Mouse (Mus musculus): ENCODE results near the gene Asap2. TPM values are rescaled to one million over a fixed set of nuclear protein-coding genes. Genes with fewer than 3 reads are reported as not detected.

Gene Asap2
- total RNA-seq, 2 experiments from 2014 or later: 3.0 to 4.5 TPM

DNA sequence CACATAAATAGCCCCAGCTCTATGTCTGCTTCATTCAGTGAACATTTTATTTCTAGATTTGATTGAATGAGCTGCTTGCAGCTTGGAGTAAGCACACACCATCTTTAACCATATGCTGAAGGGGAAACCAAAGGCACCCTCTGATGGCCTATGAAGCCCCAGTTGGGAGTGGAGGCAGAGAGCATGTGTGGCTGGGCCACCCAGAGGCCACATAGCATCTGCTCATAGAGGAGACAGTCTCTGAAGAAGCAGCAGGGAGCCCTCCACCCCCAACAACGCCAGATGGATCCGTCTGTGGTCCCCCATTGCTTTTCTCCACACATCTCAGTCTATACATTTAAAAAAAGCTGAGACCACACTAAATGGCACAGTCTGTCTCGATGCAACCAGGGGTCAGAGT lies 251.7 kb downstream of the Asap2 start:
- ATAC-seq (replicated peaks; ENCODE audit: low FRiP score, low TSS enrichment, poor library complexity, severe bottlenecking): no peak

DNA sequence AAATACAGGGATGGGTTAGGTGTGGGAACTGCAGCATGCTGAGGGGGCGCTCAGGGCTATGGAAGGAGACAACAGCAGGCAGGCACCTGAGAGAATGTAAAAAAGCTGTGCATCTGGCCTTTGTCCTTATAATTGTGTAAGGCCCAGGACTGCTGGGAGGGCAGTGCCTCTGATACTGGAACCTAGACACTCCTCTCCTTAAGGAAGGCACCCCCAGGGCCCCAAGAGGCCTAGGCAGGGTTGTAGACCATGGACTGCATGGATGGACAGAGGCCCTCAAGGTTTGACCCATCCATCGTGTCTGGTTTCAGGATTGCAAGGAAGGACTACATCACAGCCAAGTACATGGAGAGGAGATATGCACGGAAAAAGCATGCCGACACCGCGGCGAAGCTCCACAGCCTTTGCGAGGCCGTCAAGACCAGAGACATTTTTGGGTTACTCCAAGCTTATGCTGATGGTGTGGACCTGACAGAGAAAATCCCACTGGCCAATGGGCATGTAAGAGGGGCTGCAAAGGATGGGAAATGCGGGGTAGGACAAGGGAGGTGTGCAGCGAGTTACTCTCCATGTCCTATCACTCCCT lies 254.2 kb downstream of the Asap2 start:
- ATAC-seq (replicated peaks; ENCODE audit: low FRiP score, low TSS enrichment, poor library complexity, severe bottlenecking): no peak

DNA sequence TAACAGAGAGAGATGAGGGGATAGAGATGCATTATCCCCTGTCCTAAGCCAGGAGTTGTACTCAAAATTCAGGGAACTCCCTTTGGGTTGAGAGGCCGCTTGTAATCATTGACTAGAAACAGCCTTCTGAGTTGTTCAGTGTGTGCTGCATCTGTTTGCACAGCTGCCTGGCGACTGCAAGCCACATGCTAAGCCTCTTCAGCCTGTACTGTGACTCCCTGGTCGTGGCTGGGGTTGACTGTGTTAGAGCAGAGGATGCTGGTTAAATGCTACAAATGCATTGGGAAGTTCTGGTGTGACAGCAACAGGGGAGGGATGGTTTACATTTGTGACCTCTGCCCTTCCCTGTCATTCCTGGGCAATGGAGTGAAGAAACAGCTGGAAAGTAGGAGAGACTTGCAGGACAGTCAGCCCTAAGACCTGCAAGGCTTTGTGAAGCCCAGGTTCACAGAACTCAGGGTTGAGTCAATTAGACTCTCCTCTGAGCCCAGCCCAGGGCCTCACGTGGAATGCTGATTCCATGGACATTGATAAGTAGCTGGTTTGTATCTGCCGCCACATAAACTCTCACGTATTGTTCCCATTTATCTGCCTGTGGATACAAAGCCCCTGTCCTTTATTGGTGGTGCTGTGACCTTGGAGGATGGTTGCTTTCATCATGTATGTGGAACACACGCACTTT lies 257.6 kb downstream of the Asap2 start:
- no peak for ATAC-seq (replicated peaks; ENCODE audit: low FRiP score, low TSS enrichment, poor library complexity, severe bottlenecking)

DNA sequence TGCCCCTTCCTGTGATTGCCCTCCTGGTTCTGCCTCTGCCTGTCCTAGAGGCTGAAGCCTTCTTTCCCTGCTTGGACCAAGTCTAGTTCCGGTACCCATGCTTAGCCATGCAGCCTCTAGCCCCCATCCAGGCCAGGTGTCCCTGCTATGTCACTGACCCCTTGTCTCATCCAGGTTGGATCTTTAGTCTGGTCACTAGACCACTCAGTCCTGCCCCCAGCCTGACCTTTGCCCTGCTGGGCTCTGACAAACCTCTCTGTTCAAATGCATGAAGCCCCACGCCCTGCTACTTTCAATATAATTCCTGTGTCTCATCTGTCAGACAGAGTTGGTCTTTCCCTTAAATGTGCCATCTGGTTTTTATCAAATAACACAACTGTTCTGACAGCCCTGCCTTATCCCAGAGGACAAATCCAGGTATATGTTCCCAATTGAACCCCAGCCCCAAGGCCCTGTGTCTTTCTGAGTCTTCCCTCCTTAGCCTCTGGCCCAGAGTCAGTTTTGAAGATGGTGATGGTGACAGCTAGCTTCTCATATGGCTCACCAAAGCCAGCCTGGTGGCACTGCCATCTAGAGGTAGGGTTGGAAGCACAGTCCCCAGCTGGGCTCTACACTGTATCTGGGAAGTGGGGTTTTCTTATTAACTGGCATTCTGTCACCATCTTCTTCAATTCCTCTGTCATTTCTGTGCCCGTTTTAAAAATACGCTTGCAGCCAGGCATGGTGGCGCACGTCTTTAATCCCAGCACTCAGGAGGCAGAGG lies 270.4 kb downstream of the Asap2 start:
- peak; percentile 88 for ATAC-seq (replicated peaks; ENCODE audit: low FRiP score, low TSS enrichment, poor library complexity, severe bottlenecking)

DNA sequence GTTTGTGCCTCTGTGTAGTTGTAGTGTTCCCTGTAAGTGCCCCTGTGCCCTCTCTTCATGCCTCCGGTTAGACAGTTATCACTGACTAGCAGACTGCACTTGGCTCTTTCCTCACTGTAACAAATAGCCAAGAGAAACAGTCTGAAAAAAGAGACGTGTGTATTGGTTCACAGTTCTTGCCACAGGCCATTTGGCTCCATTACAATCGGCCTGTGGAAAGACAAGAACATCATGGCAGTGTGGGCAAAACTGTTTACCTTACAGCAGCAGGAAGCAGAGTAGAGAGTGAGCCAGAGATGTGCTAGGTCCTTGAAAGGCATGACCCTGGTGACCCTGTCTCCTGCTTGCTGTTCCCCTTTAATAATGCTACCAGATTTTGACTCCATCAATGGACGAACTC lies 271.3 kb downstream of the Asap2 start:
- no peak for ATAC-seq (replicated peaks; ENCODE audit: low FRiP score, low TSS enrichment, poor library complexity, severe bottlenecking)

DNA sequence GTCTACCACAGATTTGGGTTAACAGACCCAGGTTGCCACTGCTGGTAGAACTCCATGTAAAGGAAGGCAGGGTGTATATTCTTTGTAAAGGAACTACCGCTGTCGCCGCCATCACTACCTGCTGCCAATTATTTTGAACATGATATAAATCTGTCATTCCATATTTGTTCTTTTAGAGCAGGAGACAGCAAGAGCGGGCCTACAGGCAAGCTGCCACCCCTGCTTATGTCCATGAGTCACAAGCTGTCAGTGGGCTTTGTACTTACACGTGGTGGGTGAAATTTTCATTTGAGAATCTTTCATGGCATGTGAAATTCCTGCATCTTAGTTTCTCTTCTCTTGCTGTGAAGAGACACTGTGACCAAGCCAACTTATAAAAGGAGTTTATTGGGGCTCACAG lies 273.0 kb downstream of the Asap2 start:
- ATAC-seq (replicated peaks; ENCODE audit: low FRiP score, low TSS enrichment, poor library complexity, severe bottlenecking): no peak

DNA sequence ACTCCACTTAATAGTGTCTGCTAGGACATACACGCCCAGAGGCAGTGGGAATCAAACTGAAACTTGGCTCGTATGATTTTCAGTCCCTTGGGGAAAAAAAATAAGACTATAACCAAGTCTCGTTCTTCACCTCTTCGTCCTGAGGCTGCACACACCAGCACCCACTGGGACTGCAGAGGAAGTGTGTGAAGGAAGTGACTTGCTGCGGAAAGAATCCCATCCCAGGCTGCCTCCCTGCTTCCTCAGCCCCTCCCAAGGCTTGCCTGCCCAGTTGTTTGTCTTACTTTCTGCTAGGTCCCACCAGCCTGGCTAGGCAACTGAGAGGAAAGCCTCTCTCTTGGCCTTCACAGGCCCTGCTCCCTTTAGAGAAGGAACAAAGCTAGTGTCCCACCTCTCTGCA lies 274.0 kb downstream of the Asap2 start:
- no peak for ATAC-seq (replicated peaks; ENCODE audit: low FRiP score, low TSS enrichment, poor library complexity, severe bottlenecking)

DNA sequence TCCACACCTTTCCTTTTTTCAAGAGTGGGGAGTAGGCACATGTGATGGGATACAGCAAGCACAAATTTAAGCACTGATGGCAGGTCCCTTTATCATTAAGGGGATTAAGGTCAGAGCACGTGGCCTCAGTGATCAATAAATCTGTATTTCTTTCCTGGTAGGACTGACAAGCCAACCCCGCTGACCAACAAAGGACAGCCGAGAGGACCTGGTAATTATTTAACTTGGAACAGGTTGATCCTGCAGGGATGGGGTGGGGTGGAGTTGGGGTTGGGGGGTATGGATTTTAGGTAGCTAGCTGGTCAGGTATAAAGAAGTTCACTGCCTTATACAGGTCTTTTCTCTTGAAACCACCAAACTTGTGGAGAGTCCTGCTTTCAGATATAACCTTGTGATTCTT lies 274.7 kb downstream of the Asap2 start:
- ATAC-seq (replicated peaks; ENCODE audit: low FRiP score, low TSS enrichment, poor library complexity, severe bottlenecking): no peak

DNA sequence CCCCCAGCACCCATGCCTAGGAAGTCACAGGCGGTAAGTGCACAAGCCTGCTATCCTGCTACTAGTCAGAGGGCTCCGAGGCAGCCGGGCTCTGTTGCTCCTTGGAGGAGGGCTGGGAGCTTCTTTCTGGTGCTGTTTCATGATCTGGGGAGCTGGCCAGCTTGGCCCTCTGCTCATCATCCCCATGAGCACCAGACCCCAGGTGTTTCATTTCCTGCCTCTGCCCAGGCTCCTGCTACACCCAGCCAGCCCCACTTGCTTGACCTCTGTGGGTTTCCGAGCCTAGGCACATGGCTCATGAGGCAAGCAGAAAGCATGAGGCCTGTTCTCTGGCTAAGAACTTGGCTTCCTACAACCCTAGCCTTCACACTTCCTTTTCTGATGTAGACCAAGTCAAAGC lies 275.2 kb downstream of the Asap2 start:
- ATAC-seq (replicated peaks; ENCODE audit: low FRiP score, low TSS enrichment, poor library complexity, severe bottlenecking): no peak

DNA sequence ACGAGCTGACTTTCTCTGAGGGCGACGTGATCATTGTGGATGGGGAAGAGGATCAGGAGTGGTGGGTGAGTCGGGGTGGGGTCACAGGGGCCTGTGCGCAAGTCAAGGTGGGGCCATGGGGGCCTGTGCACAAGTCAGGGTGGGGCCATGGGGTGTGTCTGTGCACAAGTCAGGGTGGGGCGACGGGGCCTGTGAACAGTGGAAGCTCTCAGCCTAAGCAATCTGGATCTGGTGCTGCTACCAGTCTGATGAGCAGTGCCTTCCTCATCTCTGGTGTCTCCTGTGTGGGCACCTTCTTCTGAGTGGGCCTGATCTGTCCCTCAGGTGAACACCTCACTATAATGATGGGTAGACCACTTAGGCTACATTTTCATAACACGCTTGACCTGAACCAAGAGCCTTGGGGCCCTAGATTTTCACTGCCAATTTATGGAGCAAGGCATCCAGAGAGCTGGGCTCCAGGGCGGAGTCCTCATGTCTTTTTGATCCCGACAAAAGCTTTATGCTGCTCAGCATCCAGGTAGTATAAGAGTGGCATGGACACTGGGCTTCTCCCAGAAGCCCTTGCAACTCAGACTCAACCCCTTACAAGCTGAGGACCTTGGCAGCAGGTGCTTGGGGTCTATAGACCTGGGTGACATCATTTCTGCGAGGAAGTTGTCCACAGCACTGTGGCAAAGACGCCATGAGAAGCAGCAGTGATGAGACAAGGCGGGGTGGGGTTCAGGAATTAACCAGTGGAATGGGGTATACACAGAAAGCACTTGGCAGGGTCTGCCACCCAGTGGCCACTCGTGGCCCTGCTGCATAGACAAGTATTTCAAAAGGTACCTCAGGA lies 275.9 kb downstream of the Asap2 start:
- peak; percentile 83 for ATAC-seq (replicated peaks; ENCODE audit: low FRiP score, low TSS enrichment, poor library complexity, severe bottlenecking)

DNA sequence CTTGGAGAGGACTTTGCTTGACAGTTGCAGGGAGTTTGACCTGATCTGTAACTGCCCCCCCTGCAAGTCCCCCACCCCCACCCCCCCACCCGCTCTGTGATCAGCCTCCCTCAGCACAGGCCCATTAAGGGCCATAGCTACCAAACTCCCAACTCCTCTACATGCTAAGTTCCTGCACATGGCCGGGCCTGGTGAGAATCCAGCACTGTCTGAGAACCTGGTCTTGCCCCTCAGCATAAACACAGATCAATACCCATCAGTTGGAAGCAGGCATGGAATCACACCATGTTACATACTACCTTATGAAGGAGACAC lies 276.5 kb downstream of the Asap2 start:
- ATAC-seq (replicated peaks; ENCODE audit: low FRiP score, low TSS enrichment, poor library complexity, severe bottlenecking): no peak

DNA sequence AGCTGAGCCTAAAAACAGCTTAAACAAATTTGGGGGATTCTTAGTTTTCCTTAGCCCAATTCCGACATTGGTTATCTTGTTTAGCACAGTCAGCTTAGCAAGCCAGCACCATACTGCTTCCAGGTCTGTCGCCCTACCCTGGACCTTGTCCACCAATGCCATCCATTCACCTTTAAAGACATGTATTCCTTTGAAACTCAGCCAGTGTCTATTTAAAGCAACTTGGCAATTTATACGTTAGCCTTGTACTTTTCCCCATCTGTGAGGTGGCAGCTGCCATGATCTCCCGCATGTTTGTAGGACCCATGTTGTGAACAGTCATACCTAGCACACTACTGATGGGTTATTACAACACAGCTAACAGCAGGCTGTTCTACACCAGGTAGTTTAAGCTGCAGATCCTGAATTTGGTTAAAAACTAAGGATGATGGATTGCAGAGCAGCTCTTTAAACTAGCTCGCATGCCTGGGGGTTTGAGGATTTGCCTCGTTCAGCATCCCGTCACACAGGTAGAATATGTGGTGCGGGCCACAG lies 277.9 kb downstream of the Asap2 start:
- ATAC-seq (replicated peaks; ENCODE audit: low FRiP score, low TSS enrichment, poor library complexity, severe bottlenecking): no peak

DNA sequence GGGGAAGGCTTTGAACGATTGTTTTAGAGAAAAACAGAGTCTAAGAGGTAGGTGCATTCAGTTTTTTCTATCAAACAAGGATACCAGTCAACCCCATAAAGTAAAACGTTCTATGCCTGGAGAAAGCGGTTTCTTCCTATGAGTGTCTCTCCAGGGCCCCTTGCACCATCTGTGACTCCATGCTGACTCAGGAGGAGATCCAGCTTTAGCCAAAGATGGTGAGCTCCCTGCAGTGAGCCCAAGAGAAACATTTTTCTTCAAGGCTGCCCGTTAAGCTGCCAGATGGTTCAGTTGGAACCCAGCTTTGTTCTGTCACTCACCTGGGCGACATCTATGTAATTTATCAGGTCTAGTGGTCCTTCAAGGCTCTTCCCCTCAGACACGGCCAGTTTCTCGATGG lies 284.2 kb downstream of the Asap2 start:
- ATAC-seq (replicated peaks; ENCODE audit: low FRiP score, low TSS enrichment, poor library complexity, severe bottlenecking): no peak

DNA sequence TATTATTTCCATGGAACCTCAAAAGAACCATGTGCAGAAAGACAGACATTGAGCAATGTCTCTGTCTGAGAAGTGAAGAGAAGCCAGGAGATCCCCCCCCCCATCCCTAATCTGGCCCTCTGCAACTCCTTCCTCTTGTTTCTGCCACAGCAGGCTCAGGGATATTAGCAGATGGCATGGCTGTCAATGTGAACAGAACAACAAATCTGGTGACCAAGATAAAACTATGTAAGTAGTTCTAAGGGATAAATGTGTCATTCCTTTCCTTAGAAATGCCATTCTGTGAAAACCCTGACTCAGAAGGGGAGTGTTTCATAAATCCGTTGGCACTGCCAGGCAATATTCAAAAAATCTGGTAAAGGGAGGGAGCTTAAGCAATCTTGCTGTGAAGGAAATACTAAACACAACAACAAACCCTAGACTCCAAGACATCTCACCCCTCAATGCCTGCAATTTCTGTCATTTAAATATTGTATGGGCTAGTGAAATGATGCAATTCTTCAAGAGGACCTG lies 287.1 kb downstream of the Asap2 start:
- no peak for ATAC-seq (replicated peaks; ENCODE audit: low FRiP score, low TSS enrichment, poor library complexity, severe bottlenecking)

DNA sequence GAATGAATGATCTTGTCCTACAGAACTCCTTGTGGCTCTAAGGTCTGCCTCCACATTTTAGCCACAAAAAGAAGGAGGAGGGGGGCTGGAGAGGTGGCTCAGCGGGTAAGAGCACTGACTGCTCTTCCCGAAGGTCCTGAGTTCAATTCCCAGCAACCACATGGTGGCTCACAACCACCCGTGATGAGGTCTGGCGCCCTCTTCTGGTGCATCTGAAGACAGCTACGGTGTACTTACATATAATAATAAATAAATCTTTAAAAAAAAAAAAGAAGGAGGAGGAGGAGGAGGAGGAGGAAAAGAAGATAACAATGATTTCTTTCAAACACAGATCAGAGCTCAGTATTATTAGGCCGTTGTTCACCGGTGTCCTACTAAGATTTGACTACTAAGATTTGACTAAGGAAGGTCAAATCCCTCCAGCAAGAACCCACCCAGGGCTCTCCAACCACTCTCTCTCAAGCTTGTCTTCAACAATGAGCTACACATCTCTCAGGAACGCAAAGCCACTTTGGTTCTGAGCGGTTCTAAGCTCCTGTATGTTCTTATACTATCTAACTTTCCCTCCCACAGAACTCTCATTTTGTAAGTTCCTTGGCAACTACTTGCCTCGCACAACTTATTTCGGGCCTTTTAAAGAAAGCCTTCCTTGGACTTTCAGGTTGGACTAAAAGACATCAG lies 294.6 kb downstream of the Asap2 start, which contains the start of gene Cpsf3:
Cpsf3 (plus strand) TSS at position 631 of the 681 bp plus-strand sequence.
- no peak for ATAC-seq (replicated peaks; ENCODE audit: low FRiP score, low TSS enrichment, poor library complexity, severe bottlenecking)

DNA sequence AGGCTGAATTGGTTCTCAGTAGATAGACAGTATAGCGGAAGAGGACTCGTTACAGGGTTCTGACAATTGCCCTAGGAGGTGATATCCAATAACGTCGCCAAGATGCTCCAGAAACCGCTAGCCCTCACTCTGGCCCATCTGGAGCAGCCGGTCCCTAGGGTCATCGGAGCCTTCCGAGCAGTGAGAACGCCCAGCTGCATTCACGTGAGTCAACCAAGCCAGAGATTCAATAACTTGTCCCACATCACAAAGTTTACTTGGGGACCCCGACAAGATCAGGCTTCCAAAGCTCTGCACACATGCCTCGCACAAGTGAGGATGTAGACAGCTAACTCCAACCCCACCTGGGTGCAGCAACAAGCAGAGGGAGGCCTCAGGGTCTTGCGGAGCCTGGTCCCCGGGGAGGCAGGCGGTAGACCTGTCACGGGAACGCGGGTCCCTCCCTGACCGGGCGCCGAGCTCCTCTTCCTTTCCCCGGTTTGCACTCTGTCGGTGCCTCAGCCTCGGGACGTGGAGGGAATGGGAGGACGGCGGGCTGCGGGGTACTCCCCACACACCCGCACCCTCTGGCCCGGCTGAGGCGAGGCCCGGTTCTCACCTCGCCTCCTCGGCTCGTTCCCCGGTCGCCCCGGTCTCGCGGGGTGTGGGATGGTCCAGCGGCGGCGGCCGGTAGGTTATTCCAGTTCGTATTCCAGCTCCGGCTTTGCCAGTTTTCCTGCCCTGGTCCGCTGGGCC lies 295.4 kb downstream of the Asap2 start:
- peak; percentile 72 for ATAC-seq (replicated peaks; ENCODE audit: low FRiP score, low TSS enrichment, poor library complexity, severe bottlenecking)

DNA sequence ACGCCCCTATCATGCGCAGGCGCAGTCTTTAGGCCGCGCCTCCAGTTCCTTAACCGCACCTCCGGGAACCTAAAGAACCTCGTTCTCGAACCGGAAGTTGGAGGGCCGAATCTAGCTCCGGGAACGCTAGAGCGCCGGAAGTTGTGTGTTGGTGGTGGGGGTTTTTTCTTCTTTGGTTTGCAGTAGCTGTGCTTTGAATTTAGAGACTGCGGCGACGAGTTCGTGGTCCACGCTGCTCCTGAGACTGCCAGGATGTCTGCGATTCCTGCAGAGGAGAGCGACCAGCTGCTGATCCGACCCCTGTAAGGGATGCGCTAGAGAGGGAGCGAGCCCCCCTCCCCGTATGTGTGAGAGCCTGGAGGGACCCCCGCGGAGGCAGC lies 296.0 kb downstream of the Asap2 start, which contains the start of gene Itgb1bp1:
Itgb1bp1 (minus strand) TSS at position 42 of the 380 bp plus-strand sequence.
- ATAC-seq (replicated peaks; ENCODE audit: low FRiP score, low TSS enrichment, poor library complexity, severe bottlenecking): peak; percentile 93
